Mouse (Mus musculus) G1E (cell line): ENCODE results near the gene Gm28036.

ENCODE experiments used
- CTCF ChIP-seq: IDR thresholded peaks from 2 replicates; pipeline ENCODE4 v1.5.1; 2012; ENCODE audit warnings: low read depth, low read length, inconsistent platforms, mixed read lengths
- GATA1 ChIP-seq: IDR thresholded peaks from 2 replicates; pipeline ENCODE4 v1.6.1; 2012; ENCODE audit warnings: borderline replicate concordance, low read length, inconsistent platforms, mixed read lengths

GRCm38 (mm10) chr2:156126992-156127391 lies at the start of gene Gm28036:
- TF ChIP-seq CTCF (no peak), GATA1 (no peak)
